Mouse (Mus musculus) fat pad, adult 2 months (tissue): ENCODE measurements around the gene Hba-a2.
"Not testable (repeated sequence)": the region's sequence is repeated elsewhere in the genome, so short reads cannot be mapped to it uniquely, and the experiment has no call there.

Experiments used
- DNase-seq: peaks from one replicate; pipeline ENCODE4 v3.0.0-alpha.2; 2011; ENCODE audit warnings: low read depth, low spot score; ENCODE audit errors: extremely low read depth

The Hba-a2 gene

GRCm38 (mm10) chr11:32281416-32282144 lies 14.7 kb upstream of the Hba-a2 start:
- DNase-seq, result no peak

- not testable (repeated sequence) for DNase-seq
These were observed 13.1 kb upstream of the Hba-a2 start, which contains the start of gene Hba-a1 for GRCm38 (mm10) chr11:32283091-32283777. Hba-a1 (plus strand) TSS chr11:32283511.

- not testable (repeated sequence) for DNase-seq
These were observed 11.7 kb upstream of the Hba-a2 start for GRCm38 (mm10) chr11:32284582-32284981.

- DNase-seq, result no peak
These were observed 11.1 kb upstream of the Hba-a2 start for GRCm38 (mm10) chr11:32285031-32285775.

DNA sequence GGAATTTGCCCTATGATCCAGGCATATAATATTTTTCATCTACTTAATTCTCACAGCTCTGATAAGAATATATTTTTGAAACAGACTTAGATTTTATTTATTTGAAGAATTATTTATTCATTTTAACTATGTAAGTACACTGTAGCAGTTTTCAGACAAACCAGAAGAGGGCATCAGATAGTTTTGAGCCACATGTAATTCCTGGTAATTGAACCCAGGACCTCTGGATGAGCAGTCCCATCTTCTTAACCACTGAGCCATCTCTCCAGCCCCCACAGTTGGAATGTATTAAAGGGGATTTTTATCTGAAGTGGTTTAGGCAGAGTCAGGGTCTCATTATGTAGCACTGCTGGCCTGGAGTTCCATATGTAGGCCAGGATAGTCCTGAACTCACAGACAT lies 10.4 kb upstream of the Hba-a2 start:
- not testable (repeated sequence) for DNase-seq

DNA sequence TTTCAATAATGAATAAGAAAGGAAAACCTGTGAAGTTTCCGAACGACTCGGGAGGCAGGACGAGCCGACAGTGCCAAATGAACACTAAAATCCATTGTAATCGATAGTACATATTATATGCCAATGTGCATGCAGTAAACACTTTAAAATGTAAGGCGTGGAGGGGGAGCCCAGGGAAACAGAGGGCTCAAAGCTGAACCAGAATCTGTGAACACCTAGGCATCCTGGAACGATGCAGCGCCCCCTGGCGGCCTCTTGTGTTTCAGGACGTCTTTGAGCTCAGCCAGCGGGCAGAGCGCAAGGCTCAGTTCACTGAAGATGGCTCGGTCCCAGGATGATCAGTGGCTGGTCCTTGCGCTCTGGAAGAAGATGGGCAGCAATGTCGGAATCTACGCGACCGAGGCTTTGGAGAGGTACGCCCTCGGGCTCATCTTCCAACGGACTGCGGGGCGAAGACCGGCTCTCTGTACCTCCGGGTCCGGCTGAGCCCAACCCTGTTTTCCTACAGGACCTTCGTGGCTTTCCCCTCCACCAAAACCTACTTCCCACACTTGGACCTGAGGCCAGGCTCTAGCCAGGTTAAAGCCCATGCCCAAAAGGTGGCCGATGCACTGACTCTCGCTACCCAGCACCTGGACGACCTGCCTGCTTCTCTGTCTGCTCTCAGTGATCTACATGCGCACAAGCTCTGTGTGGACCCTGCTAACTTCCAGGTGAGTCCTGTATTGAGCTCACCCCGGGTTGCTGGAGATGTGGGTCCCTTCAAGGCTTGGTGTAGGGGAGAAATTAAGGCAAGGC lies 9.4 kb upstream of the Hba-a2 start, which contains the start of gene Hbq1b:
Gene Hbq1b (plus strand): TSS at position 271 of the 798 bp plus-strand sequence.
- DNase-seq, result not testable (repeated sequence)

DNA sequence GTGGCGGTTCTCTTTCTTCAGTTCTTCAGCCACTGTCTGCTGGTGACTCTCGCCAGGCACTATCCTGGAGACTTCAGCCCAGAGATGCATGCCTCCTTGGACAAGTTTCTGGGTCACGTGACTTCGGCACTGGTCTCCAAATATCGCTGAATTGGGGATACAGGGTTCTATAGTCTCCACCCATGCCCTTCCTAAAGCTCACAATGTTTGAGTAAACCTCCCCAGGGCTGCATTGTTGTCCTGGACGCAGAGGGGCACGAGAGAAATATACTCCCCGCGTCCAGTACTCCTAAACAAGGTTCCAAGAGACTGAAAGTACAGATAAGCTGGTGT lies 8.8 kb upstream of the Hba-a2 start:
- DNase-seq, result no peak

DNA sequence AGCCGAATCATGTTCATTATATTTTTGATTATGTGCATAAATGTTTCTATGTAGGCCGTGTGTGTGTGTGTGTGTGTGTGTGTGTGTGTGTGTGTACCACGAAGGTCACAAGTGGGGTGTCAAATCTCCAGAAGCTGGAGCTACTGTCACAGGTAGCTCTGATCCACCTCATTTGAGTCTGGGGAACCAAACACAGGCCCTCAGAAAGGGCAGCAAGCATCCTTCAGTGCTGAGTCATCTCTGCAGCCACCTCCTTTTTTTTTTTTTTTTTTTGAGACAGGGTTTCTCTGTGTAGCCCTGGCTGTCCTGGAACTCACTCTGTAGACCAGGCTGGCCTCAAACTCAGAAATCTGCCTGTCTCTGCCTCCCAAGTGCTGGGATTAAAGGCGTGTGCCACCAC lies 3.5 kb upstream of the Hba-a2 start:
- DNase-seq, result not testable (repeated sequence)

DNA sequence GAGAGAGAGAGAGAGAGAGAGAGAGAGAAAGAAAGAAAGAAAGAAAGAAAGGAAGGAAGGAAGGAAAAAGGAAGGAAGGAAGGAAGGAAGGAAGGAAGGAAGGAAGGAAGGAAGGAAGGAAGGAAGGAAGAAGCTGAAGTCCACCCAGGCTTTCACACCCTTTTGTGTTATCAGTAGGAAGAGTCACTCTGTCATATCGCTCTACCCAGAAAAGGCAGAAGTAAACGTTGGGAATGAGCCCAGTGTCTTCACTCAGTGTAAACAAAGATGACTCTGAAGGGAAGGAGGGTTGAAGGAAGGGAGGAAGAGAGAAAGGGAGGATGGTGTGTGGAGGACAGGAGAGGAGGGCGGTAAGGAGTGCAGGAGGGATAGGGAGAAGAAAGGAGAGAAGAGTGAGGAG lies 2.8 kb upstream of the Hba-a2 start:
- DNase-seq, result not testable (repeated sequence)

DNA sequence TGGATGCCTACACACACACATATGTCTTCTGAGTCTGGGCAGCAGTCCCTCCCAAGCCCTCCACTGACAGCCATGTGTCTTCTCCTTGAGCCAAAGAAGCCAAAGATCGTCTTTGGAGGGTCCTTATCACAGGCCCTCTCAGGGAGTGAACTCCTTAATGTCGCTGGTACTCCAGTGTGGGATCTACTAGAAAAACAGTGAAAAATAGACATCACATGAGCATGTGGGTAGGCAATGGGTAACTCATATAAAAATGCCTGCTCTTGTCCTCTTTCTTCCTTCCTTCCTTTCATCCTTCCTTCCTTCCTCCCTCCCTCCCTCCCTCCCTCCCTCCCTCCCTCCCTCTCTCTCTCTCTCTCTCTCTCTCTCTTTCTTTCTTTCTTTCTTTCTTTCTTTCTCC lies 1.1 kb downstream of the Hba-a2 start:
- DNase-seq, result not testable (repeated sequence)

GRCm38 (mm10) chr11:32297866-32298531 lies 1.7 kb downstream of the Hba-a2 start:
- no peak for DNase-seq

DNA sequence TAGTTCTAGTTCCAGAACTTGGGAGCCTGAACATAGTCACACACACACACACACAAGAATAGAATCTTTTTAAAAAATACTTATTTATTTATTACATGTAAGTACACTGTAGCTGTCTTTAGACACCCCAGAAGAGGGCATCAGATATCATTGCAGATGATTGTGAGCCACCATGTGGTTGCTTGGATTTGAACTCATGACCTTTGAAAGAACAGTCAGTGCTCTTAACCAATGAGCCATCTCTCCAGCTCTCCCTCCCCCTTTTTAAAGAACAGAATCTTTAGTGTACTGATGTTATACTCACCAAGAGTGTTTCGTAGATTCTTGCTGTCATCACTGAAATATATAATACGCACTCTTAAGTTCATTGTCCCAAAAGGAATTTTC lies 2.2 kb downstream of the Hba-a2 start:
- no peak for DNase-seq

GRCm38 (mm10) chr11:32299865-32300264 lies 3.6 kb downstream of the Hba-a2 start, which contains the start of gene Hbq1a:
Hbq1a (plus strand) TSS chr11:32300069.
- not testable (repeated sequence) for DNase-seq

DNA sequence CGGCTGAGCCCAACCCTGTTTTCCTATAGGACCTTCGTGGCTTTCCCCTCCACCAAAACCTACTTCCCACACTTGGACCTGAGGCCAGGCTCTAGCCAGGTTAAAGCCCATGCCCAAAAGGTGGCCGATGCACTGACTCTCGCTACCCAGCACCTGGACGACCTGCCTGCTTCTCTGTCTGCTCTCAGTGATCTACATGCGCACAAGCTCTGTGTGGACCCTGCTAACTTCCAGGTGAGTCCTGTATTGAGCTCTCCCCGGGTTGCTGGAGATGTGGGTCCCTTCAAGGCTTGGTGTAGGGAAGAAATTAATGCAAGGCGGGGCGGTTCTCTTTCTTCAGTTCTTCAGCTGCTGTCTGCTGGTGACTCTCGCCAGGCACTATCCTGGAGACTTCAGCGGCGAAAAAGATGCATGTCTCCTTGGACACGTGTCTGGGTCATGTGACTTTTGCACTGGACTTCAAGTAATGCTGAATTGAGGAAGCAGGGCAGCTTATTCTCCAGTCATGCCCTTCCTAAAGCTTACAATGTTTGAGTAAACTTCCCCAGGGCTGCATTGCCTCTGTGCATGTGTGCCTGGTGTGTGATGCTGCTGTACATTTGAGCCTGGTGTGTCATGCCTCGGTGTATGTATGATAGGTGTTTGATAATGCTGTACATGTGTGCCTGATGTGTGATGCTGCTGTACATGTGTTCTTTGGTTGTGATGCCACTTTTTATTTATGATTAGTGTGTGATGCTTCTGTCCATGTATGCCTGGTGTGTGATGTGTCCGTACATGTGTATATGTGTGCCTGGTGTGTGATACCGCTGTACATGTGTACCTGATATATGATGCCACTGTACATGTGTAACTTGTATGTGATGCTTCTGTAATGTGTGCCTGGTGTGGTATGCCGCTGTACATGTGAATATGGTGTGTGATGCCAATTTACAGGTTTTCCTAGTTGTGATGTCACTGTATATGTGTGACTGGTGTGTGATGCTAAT lies 4.3 kb downstream of the Hba-a2 start:
- no peak for DNase-seq

GRCm38 (mm10) chr11:32301506-32301905 lies 5.2 kb downstream of the Hba-a2 start:
- DNase-seq, result no peak

GRCm38 (mm10) chr11:32302824-32303419 lies 6.6 kb downstream of the Hba-a2 start:
- no peak for DNase-seq

GRCm38 (mm10) chr11:32303455-32303854 lies 7.2 kb downstream of the Hba-a2 start:
- no peak for DNase-seq

GRCm38 (mm10) chr11:32307006-32307405 lies 10.7 kb downstream of the Hba-a2 start:
- DNase-seq, result no peak

DNA sequence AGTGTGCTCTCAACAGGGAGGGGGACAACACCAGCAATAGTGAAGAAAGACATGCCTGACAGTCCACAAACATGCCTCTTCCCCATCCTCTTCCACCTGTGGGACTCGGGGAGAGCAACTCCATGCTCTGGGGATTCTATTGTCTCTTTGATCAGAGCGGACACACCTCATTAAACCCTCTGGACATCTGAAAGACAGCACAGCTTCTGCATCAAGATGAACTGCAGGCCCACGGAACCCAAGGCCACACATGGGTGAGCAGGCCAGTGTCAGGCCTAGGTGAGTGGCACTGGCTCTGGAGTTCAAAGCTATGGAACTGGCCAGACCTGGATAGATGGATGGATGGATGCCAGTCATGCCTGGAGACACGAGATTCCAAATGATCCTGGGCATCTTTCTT lies 13.2 kb downstream of the Hba-a2 start:
- DNase-seq, result no peak
